Mouse (Mus musculus) WW6 (cell line): ENCODE measurements around the gene Clec2l.
"Not testable (repeated sequence)": the region's sequence is repeated elsewhere in the genome, so short reads cannot be mapped to it uniquely, and the experiment has no call there.

Experiments used
- DNase-seq: peaks from one replicate; pipeline ENCODE4 v3.0.0-alpha.2; 2013; ENCODE audit warnings: low read depth, low spot score

The Clec2l gene

GRCm38 (mm10) chr6:38670488-38670887 is 7.6 kb downstream of the Clec2l start:
- not testable (repeated sequence) for DNase-seq

- DNase-seq, result no peak
Measured at GRCm38 (mm10) chr6:38671270-38671669, 8.4 kb downstream of the Clec2l start.

- DNase-seq, result no peak
Measured at GRCm38 (mm10) chr6:38672011-38672410, 9.1 kb downstream of the Clec2l start.

GRCm38 (mm10) chr6:38676217-38676616 is 13.3 kb downstream of the Clec2l start:
- no peak for DNase-seq

GRCm38 (mm10) chr6:38676723-38677122 is 13.9 kb downstream of the Clec2l start:
- no peak for DNase-seq

- DNase-seq, result no peak
Measured at GRCm38 (mm10) chr6:38677629-38678028, 14.8 kb downstream of the Clec2l start.

GRCm38 (mm10) chr6:38682532-38682931 is 19.7 kb downstream of the Clec2l start:
- no peak for DNase-seq

GRCm38 (mm10) chr6:38687216-38687615 is 24.3 kb downstream of the Clec2l start:
- no peak for DNase-seq

- no peak for DNase-seq
Measured at GRCm38 (mm10) chr6:38688841-38689240, 26.0 kb downstream of the Clec2l start.

- DNase-seq, result no peak
Measured at GRCm38 (mm10) chr6:38690615-38691014, 27.7 kb downstream of the Clec2l start.

GRCm38 (mm10) chr6:38691052-38691451 is 28.2 kb downstream of the Clec2l start:
- DNase-seq, result no peak

GRCm38 (mm10) chr6:38692556-38692955 is 29.7 kb downstream of the Clec2l start:
- no peak for DNase-seq

GRCm38 (mm10) chr6:38695380-38696054 is 32.6 kb downstream of the Clec2l start:
- peak; percentile 55 for DNase-seq

GRCm38 (mm10) chr6:38696570-38696969 is 33.7 kb downstream of the Clec2l start:
- no peak for DNase-seq

- no peak for DNase-seq
Measured at GRCm38 (mm10) chr6:38698233-38698889, 35.5 kb downstream of the Clec2l start.

GRCm38 (mm10) chr6:38701421-38701820 is 38.6 kb downstream of the Clec2l start:
- DNase-seq, result no peak

GRCm38 (mm10) chr6:38702810-38703399 is 40.0 kb downstream of the Clec2l start:
- no peak for DNase-seq

- no peak for DNase-seq
Measured at GRCm38 (mm10) chr6:38703526-38703925, 40.7 kb downstream of the Clec2l start.

GRCm38 (mm10) chr6:38704264-38704984 is 41.6 kb downstream of the Clec2l start:
- DNase-seq, result no peak

- DNase-seq, result no peak
Measured at GRCm38 (mm10) chr6:38710449-38710848, 47.6 kb downstream of the Clec2l start.

- DNase-seq, result no peak
Measured at GRCm38 (mm10) chr6:38713957-38714898, 51.4 kb downstream of the Clec2l start.
